Mouse (Mus musculus): ENCODE data around the gene Mark2. TPM values are rescaled to one million over a fixed set of nuclear protein-coding genes. Genes with fewer than 3 reads are reported as not detected.

Gene Mark2
- polyA plus RNA-seq, 1 experiment from 2014 or later: 72.0 TPM

DNA sequence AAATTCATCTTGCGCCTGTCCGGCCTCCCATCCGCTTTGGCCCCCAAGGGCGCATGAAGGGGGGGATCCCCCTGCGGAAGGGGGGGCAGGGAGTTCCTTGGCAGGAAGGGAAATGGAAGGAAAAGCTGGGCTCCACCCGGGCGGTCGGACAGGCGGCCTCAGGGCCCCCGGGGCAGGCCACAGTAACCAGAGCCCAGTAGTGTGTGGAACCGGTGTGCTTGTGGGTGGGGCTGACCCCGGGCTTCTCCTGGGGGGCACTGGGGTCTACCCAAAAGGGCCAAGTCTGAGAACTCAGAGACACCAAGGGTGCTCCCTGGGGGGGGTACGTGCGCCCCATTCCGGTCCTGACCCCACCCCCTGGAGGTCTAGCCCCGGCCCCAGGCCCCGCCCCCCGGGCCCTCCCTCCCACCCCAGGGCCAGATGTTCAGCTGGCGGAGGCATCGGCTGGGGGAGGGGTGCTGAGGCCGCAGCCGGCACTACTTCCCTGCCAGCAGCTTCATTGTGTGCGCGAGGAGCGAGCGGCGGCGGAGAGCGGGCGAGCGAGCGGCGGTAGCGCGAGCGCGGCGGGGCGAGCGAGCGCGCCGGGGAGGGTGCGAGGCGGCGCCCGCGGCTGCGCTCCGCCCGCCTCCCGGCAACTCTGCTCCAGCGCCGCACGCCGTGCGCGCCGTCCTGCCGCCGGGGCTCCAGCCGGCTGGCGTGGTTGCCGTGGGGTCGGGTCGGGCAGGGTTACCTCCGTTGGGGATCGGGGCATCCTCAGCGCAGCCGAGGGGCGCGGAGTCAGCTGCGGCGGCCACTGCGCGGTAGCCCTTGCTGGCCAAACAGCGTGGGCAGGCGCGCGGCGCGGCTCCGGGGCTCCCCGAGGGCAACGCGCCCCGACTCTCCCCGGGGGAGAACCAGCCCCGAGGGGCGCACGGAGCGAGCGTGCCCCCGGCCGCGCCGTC, 73.6 kb downstream of the Mark2 start:
- no peaks in the 10 kb centered on the region for H3K9me3 ChIP-seq
- H3K4me1 ChIP-seq: peaks cover 69% of the 10 kb centered on the region
- H3K27ac ChIP-seq: peak overlapping the region; percentile 99
- H3K9ac ChIP-seq: peak overlapping the region; percentile 99
- peak overlapping the region; percentile 97 for H3K4me3 ChIP-seq
- ATAC-seq (ENCODE audit: low FRiP score, low read depth): peak; percentile 48
- WGBS: under 1% methylated on average over 95 of the region's 97 CpGs
- peaks cover 31% of the 10 kb centered on the region for H3K36me3 ChIP-seq
- no peaks in the 10 kb centered on the region for H3K27me3 ChIP-seq (replicated peaks)
- H3K4me2 ChIP-seq (replicated peaks): peak overlapping the region; percentile 92

DNA sequence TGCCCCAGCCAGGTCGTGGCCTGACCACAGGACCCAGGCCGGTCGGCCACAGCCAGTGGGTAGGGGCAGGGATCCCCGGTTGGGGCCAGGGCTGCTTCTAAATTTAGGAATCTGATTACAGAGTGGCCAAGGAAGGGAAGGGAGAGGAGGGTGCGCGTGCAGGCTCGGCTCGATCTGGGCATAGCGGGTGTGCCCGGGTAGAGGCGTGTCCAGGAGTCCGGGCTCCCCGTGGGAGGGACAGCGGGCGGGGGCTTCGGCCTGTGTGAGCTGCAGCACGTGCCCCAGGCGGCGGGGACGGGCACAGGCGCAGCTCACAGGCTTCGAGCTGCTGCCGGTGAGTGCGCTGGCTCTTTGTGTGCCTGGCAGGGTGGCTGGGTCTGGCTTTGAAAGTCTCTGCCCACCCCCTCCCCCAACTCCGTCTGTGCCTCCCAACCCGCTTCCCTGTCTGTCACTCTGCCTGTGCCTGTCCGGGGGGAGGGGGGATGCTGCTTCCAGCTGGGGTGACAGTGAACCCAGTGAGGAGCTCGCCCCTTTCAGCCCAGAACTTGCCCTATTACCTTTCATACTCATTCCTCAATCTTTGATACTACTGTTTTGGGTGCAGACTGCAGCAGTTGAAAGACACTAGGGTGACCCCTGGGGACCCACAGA, 74.4 kb downstream of the Mark2 start, which contains the start of gene Rcor2:
Gene Rcor2, plus strand, starts transcription at position 235 of the 651 bp plus-strand sequence.
- peak within 1 kb of the TSS; percentile 92 for H3K4me2 ChIP-seq (replicated peaks)
- peaks cover 68% of the 10 kb centered on the region for H3K4me1 ChIP-seq
- peaks cover 23% of the 10 kb centered on the region for H3K36me3 ChIP-seq
- peak; percentile 71 for ATAC-seq (ENCODE audit: low FRiP score, low read depth)
- WGBS: under 1% methylated on average over 28 of the region's 28 CpGs
- 0 out of 2 replicates have a peak, but pooled peaks cover 4% of the 10 kb centered on the region for H3K9me3 ChIP-seq
- peak within 1 kb of the TSS; percentile 99 for H3K27ac ChIP-seq
- peak within 1 kb of the TSS; percentile 99 for H3K9ac ChIP-seq
- H3K27me3 ChIP-seq (replicated peaks): no peaks in the 10 kb centered on the region
- H3K4me3 ChIP-seq: peak within 1 kb of the TSS; percentile 97

DNA sequence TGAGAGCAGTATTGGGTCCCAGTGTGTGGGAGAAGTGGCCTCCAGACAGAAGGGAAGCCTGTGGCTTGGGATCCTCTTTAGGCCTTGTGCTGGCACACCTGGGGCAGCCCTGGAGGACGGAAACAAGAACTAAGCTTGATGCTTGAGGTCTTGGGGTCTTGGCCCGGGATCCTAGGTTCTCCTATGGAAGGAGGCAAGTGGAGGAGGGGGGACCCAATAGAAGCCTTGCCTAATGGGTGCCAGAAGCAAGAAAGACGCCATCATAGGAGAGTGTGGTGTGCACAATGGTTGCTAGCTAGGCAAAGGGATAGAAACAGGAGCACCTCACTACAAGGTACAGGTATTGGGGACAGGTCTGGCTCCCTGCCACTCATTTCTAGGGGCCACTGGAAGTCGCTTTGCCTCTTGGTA, 75.2 kb downstream of the Mark2 start:
- H3K4me1 ChIP-seq: peaks cover 60% of the 10 kb centered on the region
- no peaks in the 10 kb centered on the region for H3K27me3 ChIP-seq (replicated peaks)
- peaks cover 15% of the 10 kb centered on the region for H3K36me3 ChIP-seq
- H3K4me3 ChIP-seq: no peak overlapping the region
- H3K27ac ChIP-seq: peak overlapping the region; percentile 99
- H3K9me3 ChIP-seq: 0 out of 2 replicates have a peak, but pooled peaks cover 4% of the 10 kb centered on the region
- H3K4me2 ChIP-seq (replicated peaks): peak overlapping the region; percentile 92
- no peak for ATAC-seq (ENCODE audit: low FRiP score, low read depth)
- WGBS: 23% methylated on average over 4 of the region's 4 CpGs
- peak overlapping the region; percentile 99; the same call in 1 of the 2 replicates for H3K9ac ChIP-seq

DNA sequence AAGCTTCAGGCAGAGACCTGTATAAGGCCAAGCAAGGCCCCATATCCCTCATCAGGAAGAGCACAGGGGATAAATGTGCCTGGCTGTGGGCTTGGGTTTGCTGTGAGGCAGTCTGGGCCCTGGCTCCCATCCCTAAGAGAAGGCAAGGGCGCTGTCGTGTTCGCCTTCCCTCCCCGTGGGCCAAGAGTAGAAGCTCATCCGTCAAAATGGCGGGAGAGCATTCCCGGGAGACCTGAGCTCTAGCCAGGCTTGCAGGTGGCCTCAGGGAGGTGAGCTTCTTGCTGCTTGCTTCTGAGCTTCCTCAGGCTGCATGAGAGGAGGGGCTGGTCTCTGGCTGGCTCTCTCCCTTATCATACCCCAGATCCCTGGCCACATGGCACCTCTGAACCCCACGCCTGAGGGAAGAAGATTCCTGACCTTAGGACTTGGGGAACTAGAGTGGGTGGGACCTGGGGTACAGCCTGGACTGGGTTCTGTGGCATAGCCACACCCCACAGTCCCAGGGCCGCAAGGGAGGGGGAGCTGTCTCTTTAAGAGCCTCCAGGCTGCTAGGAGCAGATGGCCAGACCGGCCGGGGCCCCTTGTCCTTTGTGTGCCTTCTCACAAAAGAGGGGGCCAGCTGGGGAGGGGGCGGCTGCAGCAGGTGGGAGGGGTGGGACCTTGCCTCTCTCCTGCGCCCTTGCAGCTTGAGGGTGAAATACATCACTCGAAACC, 76.0 kb downstream of the Mark2 start:
- Histone ChIP-seq H3K27ac (peak overlapping the region; percentile 99), H3K4me1 (peaks cover 52% of the 10 kb centered on the region), H3K27me3 (replicated peaks) (no peaks in the 10 kb centered on the region), H3K4me2 (replicated peaks) (peak overlapping the region; percentile 92), H3K36me3 (peaks cover 7% of the 10 kb centered on the region), H3K9ac (peak overlapping the region; percentile 5; the same call in 1 of the 2 replicates), H3K4me3 (no peak overlapping the region), H3K9me3 (0 out of 2 replicates have a peak, but pooled peaks cover 4% of the 10 kb centered on the region)
- 4% methylated on average over 14 of the region's 14 CpGs for WGBS
- ATAC-seq (ENCODE audit: low FRiP score, low read depth): peak; percentile 41

DNA sequence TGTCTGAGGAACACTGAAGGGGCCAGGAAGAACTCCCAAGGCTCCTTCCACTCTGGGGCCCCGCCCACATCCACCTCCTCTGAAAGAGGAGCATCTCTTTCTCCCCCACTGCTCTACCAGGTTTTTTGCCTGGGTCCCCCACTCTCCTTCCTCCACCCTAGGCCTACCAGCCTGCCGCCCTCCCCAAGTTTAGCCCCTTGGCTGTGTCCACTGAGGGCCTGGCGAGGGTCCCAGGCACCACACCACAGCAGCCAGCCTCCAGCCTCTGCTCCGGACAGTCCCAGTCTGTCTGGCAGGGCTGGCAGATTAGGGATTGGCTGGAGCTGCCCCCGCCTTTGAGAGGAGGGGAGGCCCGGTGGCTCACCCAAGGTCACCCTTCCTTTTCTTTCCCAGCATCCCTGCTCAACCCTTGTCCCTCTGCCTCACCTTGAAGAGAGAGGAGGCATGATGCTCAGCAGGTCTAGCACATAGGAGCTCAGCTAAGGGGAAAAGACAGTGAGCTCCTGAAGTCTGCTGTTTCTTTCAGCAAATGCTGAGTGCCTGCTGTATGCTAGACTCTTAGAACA, 76.8 kb downstream of the Mark2 start:
- no peaks in the 10 kb centered on the region for H3K27me3 ChIP-seq (replicated peaks)
- peak overlapping the region; percentile 92 for H3K4me2 ChIP-seq (replicated peaks)
- no peak for ATAC-seq (ENCODE audit: low FRiP score, low read depth)
- peak overlapping the region; percentile 99; the same call in 1 of the 2 replicates for H3K27ac ChIP-seq
- H3K9ac ChIP-seq: peak overlapping the region; percentile 42; the same call in 1 of the 2 replicates
- peaks cover 44% of the 10 kb centered on the region for H3K4me1 ChIP-seq
- 0 out of 2 replicates have a peak, but pooled peaks cover 4% of the 10 kb centered on the region for H3K9me3 ChIP-seq
- H3K4me3 ChIP-seq: no peak overlapping the region
- WGBS: 6% methylated on average over 6 of the region's 6 CpGs
- peaks cover under 1% of the 10 kb centered on the region; the same call in 1 of the 2 replicates for H3K36me3 ChIP-seq

DNA sequence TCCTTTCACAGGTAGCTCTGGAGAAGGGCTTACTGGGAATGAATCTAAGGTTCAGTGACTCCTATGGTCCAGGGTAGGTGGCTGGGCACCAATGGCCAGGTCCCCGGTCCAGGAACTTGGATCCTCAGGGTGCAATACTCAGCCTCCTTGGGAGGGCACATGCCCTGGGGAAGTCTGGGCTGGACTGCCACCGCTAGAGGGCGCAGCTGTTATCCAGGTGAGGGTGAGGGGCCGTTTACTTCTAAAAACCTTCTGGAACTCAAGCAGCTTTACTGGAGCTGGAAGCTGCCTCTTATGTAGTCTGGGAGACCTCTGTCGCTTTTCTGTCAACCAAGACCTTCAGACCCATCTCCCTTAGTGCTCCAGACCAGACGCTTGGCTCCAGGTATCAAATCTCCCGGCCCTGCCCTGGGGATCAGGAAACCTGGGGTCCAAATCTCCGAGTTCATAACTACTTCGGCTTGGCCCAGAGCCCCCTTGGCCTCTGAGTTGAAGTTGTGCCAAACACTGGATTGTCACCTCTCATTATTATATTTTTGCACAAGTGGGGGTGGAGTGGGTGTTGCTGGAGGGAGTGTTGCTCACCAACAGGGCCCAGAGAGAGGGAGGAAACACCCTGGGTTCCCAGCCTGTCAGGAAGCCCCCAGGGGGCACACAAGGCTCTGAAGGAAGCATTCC, 77.4 kb downstream of the Mark2 start:
- no peak overlapping the region; the same call in 1 of the 2 replicates for H3K9ac ChIP-seq
- no peak overlapping the region for H3K4me3 ChIP-seq
- 0 out of 2 replicates have a peak, but pooled peaks cover 4% of the 10 kb centered on the region for H3K9me3 ChIP-seq
- no peaks in the 10 kb centered on the region for H3K27me3 ChIP-seq (replicated peaks)
- H3K4me2 ChIP-seq (replicated peaks): peak overlapping the region; percentile 92; the same call in 1 of the 2 replicates
- ATAC-seq (ENCODE audit: low FRiP score, low read depth): no peak
- 18% methylated on average over 9 of the region's 9 CpGs for WGBS
- peaks cover 40% of the 10 kb centered on the region for H3K4me1 ChIP-seq
- H3K27ac ChIP-seq: no peak overlapping the region
- no peaks in the 10 kb centered on the region for H3K36me3 ChIP-seq

DNA sequence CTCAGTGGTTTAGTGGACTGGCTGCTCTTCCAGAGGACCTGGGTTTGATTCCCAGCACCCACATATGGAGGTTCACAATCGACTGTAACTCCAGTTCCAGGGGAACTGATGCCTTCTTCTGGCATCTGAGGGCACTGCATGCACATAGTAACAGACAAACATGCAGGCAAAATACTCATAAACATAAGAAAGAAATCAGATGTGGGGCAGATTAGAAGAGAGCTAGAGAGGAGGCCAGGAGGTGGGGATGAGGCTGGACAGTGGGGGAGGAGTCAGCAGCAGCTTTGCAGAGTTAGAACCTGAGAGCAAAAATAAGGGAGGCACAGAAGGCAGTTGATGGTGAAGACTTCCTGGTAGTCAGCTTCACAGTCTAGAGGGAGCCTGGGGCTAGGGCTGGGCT, 79.1 kb downstream of the Mark2 start:
- Histone ChIP-seq H3K4me1 (peaks cover 36% of the 10 kb centered on the region), H3K27ac (no peak overlapping the region), H3K27me3 (replicated peaks) (no peaks in the 10 kb centered on the region), H3K36me3 (no peaks in the 10 kb centered on the region), H3K4me2 (replicated peaks) (no peak overlapping the region), H3K4me3 (no peak overlapping the region), H3K9ac (no peak overlapping the region), H3K9me3 (0 out of 2 replicates have a peak, but pooled peaks cover 4% of the 10 kb centered on the region)
- ATAC-seq (ENCODE audit: low FRiP score, low read depth): no peak
- 89% methylated on average over 1 of the region's 1 CpGs for WGBS

DNA sequence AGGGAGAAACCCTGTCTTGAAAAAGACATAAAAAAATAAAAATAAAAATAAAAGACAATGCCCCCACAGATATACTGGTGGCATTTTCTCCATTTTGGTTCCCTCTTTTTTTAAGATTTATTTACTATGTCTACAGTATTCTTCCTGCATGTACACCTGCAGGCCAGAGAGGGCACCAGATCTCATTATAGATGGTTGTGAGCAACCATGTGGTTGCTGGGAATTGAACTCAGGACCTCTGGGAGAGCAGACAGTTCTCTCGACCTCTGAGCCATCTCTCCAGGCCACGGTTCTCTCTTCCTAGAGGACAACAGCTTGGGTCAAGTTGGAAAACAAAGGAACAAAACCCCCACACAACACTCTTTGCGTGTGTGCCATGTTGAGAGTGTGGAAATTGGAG, 79.7 kb downstream of the Mark2 start:
- Histone ChIP-seq H3K27ac (no peak overlapping the region), H3K9me3 (0 out of 2 replicates have a peak, but pooled peaks cover 4% of the 10 kb centered on the region), H3K4me3 (no peak overlapping the region), H3K9ac (no peak overlapping the region), H3K36me3 (no peaks in the 10 kb centered on the region), H3K4me1 (peaks cover 30% of the 10 kb centered on the region), H3K4me2 (replicated peaks) (no peak overlapping the region), H3K27me3 (replicated peaks) (no peaks in the 10 kb centered on the region)
- WGBS: 89% methylated on average over 3 of the region's 3 CpGs
- no peak for ATAC-seq (ENCODE audit: low FRiP score, low read depth)

DNA sequence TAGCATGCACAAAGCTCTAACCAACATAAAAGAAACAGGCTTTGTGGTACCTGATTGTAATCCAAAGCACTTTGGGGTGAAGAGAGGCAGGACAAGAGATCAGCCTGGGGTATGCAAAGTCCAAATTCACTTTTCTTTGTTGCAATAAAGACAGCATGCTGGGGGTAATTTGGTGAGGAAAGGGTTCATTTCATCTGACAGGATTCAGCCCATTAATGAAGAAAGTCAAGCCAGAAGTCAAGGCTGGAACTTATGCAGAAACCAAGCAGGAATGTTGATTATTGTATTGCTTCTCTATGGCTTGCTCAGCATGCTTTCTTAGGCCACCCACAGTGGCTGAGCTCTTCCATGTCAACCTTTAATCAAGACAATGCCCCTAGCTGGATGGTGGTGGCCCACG, 80.2 kb downstream of the Mark2 start:
- H3K36me3 ChIP-seq: no peaks in the 10 kb centered on the region
- no peak overlapping the region for H3K9ac ChIP-seq
- H3K27me3 ChIP-seq (replicated peaks): no peaks in the 10 kb centered on the region
- H3K4me3 ChIP-seq: no peak overlapping the region
- no peak overlapping the region for H3K4me2 ChIP-seq (replicated peaks)
- H3K9me3 ChIP-seq: 0 out of 2 replicates have a peak, but pooled peaks cover 4% of the 10 kb centered on the region
- no peak for ATAC-seq (ENCODE audit: low FRiP score, low read depth)
- 79% methylated on average over 1 of the region's 1 CpGs for WGBS
- peaks cover 25% of the 10 kb centered on the region for H3K4me1 ChIP-seq
- no peak overlapping the region for H3K27ac ChIP-seq

DNA sequence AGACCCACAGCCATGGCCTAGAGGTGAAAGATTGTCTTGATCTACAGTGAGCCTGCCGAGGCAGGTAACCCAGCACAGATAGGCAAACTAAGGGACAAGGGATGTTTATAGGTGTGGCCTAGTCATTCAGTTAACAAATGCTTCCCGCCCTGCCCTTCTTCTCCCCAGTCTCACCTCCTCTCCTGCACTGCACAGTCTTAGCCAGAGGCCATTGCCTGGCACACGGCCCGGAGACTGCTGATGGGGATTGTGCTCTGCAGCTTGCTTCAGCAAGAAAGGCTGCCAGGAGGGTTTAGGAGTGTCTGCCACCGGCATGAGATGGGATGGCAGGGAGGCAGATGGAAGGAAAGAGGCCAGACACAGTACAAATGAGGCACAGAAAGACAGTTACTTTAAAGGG, 83.8 kb downstream of the Mark2 start:
- 86% methylated on average over 5 of the region's 5 CpGs for WGBS
- Histone ChIP-seq H3K4me3 (no peak overlapping the region), H3K9ac (no peak overlapping the region), H3K27me3 (replicated peaks) (no peaks in the 10 kb centered on the region), H3K9me3 (0 out of 2 replicates have a peak, but pooled peaks cover 4% of the 10 kb centered on the region), H3K27ac (no peak overlapping the region), H3K36me3 (no peaks in the 10 kb centered on the region), H3K4me2 (replicated peaks) (no peak overlapping the region), H3K4me1 (no peaks in the 10 kb centered on the region)
- ATAC-seq (ENCODE audit: low FRiP score, low read depth): no peak

DNA sequence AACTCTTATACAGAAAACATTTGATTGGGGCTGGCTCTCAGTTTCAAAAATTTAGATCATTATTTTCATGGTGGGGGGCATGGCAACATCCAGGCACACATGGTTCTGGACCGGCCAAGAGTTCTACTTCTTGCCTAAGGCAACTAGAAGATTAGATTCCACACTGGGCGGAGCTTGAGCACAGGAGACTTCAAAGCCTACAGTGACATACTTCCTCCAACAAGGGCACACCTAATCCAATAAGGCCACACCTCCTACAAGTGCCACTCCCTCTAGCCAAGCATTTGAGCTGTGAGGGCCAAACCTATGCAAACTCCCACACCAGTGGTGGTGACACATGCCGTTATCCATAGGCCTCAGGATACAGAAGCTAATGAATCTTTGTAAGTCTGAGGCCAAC, 95.6 kb downstream of the Mark2 start:
- no peak overlapping the region for H3K9ac ChIP-seq
- no peak overlapping the region for H3K4me3 ChIP-seq
- no peak overlapping the region for H3K4me2 ChIP-seq (replicated peaks)
- no peaks in the 10 kb centered on the region for H3K9me3 ChIP-seq
- ATAC-seq (ENCODE audit: low FRiP score, low read depth): no peak
- no peaks in the 10 kb centered on the region for H3K36me3 ChIP-seq
- H3K4me1 ChIP-seq: peaks cover 6% of the 10 kb centered on the region; the same call in 1 of the 2 replicates
- 91% methylated on average over 3 of the region's 3 CpGs for WGBS
- H3K27ac ChIP-seq: no peak overlapping the region
- no peaks in the 10 kb centered on the region for H3K27me3 ChIP-seq (replicated peaks)
